Mouse (Mus musculus): ENCODE data around the gene Mef2a.
"Not testable (repeated sequence)": the region's sequence is repeated elsewhere in the genome, so short reads cannot be mapped to it uniquely, and the experiment has no call there.

The Mef2a gene

DNA sequence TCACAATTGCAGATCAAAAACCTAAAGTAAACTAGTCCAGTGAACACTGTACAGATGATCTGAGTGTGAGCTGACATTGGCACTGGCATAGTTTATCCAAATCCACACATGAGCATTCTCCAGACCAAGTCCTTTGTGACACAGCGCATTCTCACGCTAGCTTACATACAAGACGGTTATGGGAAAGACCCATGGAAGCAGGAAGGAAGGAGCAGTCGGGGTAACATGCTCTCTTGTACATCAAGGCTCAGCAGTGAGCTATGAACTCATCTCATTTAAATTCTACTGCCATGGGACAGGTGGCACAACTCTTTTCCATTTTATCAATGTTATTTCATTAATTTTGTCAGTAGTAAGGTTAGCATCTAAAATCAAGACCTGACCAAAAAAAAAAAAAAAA, 3.0 kb downstream of the Mef2a start:
- no peak for DNase-seq

DNA sequence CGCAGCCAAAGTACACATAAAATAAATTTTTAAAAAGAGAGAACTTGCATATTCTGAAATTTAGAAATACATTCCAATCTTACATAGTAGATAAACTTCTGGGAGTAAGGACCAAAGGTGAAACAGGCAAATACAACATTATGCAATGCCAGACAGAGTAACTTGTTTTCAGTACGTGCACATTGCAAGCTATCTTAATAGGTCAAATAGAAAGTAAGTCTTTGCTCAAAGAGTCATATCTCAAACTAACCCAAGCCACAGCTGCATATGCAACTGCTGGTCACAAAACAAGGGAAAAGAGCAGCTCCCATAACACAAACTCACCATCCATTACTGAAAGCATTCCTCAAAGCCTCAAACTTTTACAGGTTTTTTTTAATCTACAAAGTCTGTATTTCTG, 4.3 kb downstream of the Mef2a start:
- DNase-seq = no peak

DNA sequence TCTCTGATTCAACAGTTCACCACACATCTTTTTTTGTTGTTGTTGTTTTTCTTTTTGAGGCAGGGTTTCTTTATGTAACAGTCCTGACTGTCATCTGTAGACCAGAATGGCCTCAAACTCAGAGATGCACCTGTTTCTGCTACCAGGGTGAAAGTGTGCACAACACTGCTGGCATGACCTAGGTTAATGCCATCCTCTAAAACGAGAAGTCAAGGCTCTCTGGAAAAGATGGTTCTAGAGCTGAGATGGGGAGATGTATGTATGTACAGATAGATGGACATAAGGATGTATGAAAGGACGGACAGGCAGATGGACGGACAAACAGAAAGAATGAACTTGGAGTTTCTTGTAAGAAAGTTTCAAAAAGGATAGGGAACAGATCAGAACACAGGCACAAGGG, 12.1 kb downstream of the Mef2a start:
- no peak for DNase-seq

DNA sequence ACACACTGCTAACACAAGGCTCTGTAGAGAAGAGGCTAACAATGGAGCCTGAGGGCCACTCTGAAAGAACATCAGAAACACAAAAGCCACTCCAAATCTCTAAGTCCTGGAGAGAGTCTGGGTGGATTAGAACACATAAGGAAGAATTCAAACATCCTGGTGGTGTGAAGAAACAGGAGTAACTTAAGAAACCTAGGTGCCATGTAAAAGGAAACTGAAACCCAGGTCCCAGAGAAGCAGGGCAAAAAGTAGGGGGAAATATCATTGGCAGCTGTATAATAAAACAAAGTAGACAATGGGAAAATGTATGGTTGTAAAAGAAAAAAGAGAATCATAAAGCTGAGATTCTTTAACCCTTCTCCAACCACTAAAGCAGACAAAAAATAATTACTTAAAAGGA, 12.8 kb downstream of the Mef2a start:
- no peak for DNase-seq

DNA sequence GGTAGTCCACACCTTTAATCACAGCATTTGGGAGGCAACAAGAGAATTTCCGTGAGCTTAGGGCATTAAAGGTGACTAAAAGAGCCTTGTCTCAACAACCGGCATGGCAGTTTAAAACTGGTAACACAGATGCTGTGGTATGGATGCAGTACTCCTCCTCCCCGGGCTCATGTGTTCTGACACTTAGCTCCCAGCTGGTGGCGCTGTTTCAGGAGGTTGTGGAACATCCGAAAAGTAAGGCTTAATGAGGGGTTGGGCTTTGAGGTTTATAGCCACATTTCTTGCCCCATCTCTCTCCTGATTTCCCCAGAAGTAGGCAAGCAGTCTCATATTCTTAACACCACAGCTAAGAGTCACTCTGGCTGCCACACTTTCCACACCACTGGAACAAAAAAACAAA, 16.8 kb downstream of the Mef2a start:
- no peak for DNase-seq

DNA sequence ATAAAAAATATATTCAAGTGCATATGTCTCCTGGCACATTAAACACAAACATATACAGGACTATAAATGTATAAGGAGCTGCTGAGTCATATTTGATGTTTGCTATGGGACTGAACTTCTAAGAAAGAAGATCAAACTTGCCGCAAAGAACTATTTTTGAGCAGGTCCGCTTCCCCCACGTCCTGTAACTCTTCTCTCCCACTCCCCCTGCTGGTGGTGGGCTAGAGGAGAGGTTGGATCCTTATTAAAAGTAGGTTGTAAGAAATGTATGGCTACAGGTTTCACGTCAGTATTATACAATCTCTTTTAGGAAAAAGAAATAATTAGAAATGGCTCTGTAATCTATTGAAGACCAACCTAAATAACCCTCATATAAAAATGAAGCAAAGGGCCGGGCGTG, 19.0 kb downstream of the Mef2a start:
- DNase-seq = no peak

DNA sequence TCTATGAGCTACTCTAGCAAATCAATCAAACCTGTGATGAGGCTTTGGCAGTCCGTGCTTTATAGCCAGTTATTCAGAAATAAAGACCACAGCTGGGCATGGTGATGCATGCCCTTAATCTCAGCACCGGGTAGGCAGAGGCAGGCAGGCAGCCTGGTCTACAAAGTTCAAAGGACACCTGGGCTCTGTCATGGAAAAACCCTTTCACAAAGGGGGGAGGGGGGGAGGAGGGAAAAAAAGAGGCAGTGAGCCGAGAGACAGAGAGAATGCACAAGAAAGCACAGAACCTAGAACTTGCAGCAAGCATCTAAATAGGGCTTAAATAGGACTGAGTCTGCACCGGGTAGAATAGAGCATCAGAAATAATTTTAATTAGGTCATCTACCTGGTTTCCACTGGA, 19.7 kb downstream of the Mef2a start:
- DNase-seq = no peak

DNA sequence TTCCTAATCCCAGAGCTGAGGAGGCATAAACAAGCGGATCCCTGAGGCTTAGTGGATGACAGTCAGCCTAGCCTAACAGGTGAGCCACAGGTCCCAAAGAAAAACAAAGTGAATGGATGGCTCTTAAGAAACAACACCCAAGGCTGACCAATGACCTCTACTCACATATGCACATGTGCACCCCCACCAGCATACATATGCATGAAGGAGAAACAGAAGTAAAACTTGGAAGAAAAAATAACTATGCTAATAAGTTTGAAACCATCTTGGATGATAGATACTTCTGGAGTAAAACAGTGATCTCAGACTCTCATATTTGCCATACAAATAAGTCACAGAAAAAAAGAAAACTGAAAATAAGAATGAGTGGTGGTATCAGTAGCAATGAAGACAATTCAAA, 28.2 kb downstream of the Mef2a start:
- DNase-seq = no peak

DNA sequence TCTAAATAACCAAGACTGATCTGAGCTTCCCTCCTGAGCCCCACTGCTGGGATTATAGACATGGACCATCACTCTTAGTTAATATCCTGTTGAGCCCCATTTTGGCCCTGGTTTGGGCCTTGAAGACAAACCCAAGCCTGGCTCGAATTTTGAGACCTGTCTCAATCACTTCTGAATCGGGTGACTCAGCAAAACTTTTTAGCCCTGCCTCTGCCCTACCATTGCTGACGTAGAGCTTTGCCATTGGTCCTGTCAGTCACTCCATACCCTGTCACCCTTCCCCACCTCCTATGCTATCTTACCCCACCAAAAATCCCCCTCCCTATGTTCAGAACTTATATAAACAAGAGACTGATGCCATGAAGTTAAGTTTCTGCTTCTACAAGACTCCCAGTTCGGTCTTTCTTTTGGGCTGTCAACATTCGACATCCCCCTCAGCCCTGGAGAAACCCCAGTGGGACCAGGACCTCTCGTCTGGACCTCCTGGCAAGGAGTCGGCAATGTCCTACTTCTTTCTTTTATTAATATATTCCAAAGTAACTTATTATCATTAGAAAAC, 30.5 kb downstream of the Mef2a start:
- DNase-seq = no peak

DNA sequence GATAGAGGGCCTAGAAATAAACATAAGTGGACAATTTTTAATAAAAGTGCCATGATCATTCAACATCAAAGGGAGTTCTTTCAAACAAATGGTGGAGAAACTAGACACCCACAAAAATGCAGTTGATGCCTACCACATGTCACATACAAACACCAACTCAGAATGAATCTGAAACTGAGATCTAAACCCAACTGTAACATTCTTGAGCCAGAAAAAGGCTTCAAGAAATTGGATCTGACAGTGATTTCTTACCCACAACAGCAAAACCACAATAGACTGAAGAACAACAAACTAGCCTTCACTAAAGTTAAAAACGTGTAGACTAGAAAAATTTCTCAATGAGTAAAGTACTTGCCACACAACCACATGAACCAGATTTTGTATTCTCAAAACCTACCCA, 52.3 kb downstream of the Mef2a start:
- DNase-seq = no peak

DNA sequence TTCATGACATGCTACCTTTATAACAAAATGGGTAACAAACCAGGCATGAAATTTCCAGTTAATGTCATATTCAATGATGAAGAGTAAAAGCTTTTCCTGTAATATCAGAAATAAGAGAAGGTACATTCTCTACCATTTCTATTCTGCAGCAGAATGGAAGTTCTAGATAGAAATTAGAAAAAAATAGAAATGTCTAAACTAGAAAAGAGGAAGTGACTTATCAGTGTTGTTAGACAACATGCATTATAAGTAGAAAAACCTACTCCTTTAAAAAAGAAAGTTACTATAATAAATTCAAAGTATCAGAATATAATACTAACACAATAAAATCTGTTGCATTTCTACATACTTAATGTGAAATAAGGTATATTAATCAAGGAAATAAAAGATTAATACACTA, 54.0 kb downstream of the Mef2a start:
- no peak for DNase-seq

DNA sequence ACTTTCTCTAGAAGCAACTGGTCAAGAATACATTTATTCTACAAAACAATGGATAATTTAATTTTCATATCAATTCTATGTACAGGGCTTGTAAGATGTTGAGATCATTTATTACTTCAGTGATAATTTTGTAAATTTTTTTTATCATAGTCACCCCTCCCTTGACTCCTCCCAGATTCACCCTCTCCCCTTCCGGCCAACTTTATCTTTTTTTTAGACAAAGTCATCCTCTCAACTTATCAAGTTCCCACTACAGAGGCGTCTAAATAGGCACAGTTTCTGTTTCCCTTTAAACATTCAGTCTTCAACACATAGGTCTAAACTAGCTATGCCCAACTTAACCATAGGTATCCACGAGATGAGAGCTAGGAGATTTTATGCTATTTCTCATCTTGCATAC, 59.5 kb downstream of the Mef2a start:
- DNase-seq = no peak

DNA sequence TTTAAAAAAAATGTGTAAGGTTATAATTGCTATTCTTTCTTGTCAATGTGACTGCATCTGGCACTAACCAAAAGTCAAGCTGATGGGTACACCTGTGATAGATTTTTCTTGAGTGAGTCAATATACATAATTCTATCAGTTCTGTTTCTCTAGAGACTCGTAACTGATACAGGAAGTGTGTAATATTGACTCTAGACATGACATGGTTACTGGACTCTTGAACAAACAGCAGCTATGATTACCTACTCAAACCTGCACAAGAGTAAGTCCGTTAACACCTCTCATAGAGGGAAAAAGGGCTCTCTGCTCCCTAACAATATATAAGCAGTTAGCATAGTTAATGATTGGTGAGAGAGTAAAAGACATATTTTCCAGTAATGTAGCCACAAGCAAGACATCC, 62.5 kb downstream of the Mef2a start:
- DNase-seq = no peak

DNA sequence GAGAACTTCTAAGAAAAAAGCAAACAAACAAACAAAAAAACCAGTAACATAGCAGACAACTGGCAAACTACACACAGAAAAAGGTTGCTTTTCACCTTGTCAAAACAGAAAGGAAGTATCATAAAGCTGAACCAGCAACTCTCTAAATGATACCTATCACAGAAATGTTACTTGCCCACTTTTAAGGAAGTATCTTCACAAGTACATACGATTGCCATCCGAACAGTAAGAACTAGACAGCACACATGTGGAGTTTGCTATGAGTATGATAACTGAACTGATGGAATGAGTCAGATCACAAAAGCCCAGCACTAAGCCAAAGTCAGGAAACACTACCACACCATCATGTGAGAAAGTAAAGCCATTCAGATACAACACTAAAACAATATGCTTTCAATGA, 64.6 kb downstream of the Mef2a start:
- DNase-seq = no peak

DNA sequence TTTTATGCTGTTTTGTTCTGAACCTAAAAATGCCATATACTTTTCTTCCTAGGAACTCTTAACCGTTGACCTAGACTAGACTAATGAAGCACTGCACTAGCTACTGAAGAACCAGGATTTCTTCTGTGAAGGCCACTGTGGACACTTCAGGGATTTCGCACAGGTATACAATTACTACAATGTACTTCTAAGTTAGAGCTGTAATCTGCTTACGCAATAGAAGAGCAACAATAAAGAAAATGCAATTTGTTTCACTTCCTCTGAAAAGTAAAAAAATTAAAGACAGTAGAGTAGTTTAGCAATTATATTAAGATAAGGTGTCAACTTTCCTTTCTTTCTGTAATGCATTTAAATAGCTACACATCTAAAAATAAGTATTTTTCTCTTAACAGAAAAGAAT, 65.6 kb downstream of the Mef2a start:
- no peak for DNase-seq

DNA sequence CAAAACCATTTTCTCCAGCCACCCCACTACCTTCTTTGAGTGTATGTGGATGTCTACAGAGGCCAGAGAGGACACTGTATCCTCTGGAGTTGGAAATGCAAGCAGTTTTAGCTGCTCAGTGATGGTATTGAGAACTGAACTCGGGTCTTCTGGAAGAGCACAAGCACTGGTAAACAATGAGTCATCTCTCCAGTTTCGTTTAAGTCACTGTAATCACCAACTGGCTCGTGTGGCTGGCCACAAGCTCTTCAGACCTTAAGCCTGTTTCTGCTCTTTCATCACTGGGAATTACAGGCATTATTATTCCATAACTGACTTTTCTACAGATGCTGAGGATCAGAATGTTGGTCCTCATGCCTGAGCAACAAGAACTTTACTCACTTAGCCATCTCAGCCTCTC, 67.7 kb downstream of the Mef2a start:
- no peak for DNase-seq

DNA sequence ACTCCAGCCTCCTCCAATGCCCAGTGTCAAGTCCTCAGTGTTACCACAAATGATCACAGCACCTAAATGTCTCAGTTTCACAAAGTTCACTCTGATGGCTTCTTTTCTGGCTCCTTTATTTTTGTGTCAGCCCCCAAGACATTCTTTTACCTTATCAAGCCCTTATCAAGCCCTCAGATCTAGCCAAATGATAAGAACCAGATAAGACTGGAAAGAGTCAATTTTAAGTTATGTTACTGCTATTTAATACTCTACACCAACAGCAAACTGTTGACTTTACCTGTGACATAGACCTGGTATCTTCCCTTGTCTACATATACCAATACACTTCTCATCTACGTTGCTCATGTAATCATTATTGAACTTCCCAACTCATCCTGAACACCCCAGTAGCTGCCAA, 76.2 kb downstream of the Mef2a start:
- no peak for DNase-seq

DNA sequence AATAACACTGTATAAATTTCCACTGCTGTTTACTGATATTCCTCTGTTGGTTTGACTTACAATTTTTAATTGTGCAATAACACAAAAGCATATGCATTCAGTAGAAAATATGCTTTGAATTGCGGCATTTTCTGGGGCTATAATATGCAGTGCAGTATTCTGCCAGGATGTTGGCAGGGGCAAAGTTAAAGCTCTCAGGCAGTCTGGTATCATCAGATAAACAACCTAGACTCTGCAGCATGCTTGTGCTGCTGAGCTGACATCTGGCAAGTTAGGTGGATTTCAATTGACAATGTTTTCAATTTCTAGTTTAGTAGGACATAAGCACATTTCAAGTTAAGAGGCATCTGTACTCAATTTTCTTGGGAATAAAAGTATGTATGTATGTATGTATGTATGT, 81.3 kb downstream of the Mef2a start:
- no peak for DNase-seq

DNA sequence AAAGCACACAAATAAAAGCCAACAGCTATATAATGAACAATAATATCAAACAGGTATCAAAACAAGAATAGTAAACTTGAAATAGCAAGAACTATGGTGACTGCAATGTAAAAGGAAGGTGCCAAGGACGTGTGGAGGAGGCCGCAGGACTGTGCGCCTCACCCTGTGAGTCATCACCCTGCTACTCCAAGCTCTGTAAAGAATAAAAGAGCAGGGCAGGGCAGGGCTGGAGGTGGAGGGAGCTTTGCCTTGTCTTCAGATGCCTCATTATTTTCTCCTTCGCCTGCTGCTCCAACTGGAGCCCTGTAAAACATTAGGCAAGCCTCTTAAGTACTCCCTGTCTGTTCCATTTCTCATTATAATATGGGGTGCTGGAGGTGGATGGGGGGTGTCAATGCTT, 85.2 kb downstream of the Mef2a start:
- no peak for DNase-seq

DNA sequence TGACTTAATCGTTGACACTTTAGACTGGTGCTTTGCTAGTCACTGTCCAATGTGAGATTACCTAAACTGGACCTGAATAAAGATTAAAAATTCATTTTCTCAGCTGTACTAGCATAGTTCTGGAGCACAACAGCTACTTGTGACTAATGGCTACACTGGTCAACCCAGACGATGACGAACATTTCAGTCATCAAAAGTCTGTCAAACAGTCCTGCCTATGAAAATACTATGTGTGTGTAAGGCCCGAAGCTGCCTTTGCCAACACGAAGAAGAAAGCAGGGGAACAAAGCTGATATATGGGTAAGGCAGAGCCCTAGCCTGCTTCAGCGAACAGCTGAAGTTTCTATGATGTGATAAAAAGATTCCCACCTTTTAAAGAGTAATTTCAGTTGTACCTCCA, 89.1 kb downstream of the Mef2a start:
- DNase-seq = no peak

DNA sequence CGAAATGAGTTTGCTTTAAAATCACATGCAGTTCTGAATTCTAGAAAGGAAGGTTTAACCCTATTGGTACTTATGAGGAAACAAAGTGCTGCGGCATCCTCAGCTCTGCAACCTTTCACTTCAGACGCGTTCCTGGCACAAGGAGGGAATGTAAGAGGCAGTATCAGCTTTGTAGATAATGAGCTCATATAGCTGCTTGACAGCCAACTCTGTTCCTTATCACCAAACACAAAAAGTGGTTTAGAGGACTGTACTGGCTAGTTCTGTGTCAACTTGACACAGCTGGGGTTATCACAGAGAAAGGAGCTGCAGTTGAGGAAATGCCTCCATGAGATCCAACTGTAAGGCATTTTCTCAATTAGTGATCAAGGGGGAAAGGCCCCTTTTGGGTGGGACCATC, 102.2 kb downstream of the Mef2a start:
- DNase-seq = not testable (repeated sequence)

DNA sequence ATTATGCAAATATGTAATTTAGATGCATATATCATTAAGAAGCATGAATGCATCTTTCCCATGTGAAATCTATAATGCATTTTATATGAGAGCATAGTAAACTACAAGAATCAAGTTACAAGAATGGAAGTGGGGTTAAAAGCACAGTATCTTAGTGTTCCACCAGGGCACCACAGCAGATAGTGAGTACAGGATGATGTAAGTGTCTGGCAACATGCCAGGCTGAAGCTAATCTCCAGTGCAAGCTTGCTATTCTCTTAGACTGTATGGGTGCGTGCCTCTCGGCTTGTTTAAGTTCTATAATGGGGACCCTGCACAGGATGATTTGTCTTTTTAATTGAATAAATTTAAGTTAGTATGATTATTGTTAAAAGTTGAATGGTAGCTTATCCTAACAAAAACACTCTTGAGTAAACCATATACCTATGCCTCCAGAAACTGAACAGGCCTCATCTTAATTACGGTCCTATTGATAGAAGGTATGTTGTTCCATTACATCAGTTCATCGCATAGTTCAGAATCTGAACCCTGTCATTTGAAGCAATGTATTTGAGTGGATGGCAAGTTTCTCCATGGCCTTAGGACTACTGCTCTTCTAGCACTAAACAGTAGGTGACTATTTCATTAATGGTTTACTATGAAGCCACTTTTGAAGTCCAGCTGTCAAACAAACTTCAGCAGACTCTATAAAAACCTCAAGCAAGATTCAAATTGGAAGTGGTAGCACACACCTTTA, 112.7 kb downstream of the Mef2a start:
- DNase-seq = peak; percentile 73 to 82

DNA sequence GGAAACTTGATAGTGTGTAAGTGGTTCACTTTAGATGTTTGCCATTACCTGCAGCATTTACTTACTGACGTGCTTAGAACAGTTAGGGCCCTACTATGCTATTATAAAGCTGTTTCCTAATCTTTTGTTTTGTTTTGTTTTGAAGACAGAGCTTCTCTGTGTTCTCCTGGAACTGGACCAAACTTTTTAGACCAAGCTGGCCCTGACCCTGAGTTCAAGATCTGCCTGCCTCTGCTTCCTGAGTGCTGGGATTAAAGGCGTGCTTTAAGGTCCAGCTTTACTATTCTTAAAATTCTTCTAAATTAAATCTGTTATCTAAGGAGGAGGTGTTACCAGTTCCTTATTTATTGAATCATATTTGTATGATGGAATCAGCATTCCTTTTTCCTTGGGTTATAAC, 126.6 kb downstream of the Mef2a start:
- no peak for DNase-seq

DNA sequence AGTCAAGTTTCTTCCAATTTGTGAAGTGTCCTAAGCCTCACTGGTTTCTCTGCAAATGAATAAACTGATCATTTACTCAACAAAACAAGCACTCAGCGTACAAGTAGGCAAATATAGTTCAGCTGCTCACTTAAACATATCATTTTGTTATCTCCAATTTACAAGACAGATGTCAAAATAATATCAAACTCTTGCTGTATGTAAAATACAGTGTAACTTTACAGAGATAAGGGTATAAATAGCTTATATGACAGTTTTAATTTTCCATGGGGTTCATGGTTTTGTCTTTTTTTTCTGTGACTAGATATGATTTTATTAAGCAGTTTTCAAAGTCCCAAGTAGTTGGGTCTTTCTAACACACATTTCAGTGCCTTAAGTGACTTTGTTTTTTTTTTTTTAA, 127.4 kb downstream of the Mef2a start:
- DNase-seq = no peak

DNA sequence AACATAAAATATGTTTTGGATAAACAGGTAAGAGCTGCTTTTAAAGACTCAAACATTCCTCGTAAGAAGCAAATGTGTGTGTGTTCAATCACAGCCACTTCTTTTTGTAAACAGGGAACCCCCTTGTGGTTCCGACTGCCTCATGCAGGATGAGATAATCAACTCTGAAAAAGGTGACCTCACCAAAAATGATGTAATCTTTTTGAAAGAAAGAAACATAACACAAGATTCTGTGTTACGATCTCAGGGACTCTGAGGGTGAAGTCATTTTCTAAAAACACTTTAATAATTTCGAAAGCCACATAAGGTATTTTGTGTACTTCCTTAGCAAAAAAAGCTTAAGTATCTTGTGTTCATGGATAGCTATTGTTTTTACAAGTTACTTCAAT, 128.8 kb downstream of the Mef2a start:
- no peak for DNase-seq
